Mouse (Mus musculus): ENCODE results near the gene G3bp1. TPM values are rescaled to one million over a fixed set of nuclear protein-coding genes. Genes with fewer than 3 reads are reported as not detected.

The G3bp1 gene
- total and polyA plus RNA-seq, 2 experiments from 2014 or later = 50.4 to 72.0 TPM

DNA sequence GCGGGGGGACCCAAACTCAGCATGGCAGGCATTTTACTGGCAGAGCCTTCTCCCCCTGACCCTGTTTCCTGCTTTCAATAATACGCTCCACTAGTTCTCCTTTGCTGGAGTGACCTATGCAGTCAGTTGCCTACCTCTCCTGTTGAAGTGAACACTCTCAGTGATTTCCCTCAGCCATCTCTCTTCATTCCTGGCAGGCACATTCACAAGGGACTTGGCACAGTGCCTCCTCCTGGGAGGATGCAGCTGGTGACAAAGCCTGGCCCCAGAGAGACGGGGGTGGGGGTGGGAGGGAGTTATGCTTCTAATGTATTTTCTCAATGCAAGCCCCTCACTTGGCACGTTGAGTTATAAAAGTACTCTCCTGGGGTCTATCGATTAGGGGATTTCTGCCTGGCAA is 63.9 kb downstream of the G3bp1 start:
- 25% methylated on average over 5 of the region's 5 CpGs for WGBS
- no peaks in the 10 kb centered on the region for H3K36me3 ChIP-seq (ENCODE audit: insufficient read depth, low read length)
- H3K4me2 ChIP-seq (ENCODE audit: low read depth, low read length) = no peak overlapping the region
- H3K9ac ChIP-seq (replicated peaks; ENCODE audit: low read length) = no peak overlapping the region
- ATAC-seq (0 out of 2 replicates have a peak, but pooled peaks have one; percentile 29), DNase-seq (ENCODE audit: low spot score) (peak; percentile 74)
- H3K4me3 ChIP-seq (ENCODE audit: low read length) = no peak overlapping the region
- no peaks in the 10 kb centered on the region for H3K9me3 ChIP-seq (ENCODE audit: low read length)
- no peaks in the 10 kb centered on the region for H3K27me3 ChIP-seq (ENCODE audit: insufficient read depth, low read length)
- peaks cover 7% of the 10 kb centered on the region; the same call in 1 of the 2 replicates for H3K4me1 ChIP-seq (ENCODE audit: insufficient read depth, low read length)
- peak overlapping the region; percentile 27; the same call in 1 of the 2 replicates for H3K27ac ChIP-seq
- TF ChIP-seq CTCF (IDR thresholded peaks at IDR 0.05; ENCODE audit: low read depth) = no peak

DNA sequence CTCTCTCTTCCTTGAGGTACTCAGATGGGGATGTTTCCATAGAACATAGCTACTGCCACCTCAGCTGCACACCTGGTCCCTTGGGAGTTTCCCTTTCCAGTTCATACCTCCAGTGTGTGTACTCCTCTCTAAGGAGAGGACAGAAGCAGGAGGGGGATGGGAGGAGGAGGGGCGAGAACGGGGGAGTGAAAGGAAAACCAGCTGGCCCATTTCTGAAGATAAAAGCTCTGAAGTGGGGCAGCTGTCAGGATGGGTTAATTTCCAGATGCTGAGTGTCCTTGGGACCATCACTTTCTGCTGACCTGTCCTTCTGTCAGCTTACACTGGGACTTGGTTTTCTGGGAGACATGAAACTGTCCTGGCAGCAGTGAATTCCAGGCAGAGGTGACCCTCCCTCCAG is 65.3 kb downstream of the G3bp1 start:
- H3K27me3 ChIP-seq (ENCODE audit: insufficient read depth, low read length) = no peaks in the 10 kb centered on the region
- H3K4me1 ChIP-seq (ENCODE audit: insufficient read depth, low read length) = peaks cover 7% of the 10 kb centered on the region; the same call in 1 of the 2 replicates
- H3K36me3 ChIP-seq (ENCODE audit: insufficient read depth, low read length) = no peaks in the 10 kb centered on the region
- no peak for ATAC-seq
- H3K27ac ChIP-seq = no peak overlapping the region
- no peak overlapping the region for H3K4me3 ChIP-seq (ENCODE audit: low read length)
- no peak overlapping the region for H3K4me2 ChIP-seq (ENCODE audit: low read depth, low read length)
- 57% methylated on average over 2 of the region's 2 CpGs for WGBS
- no peak overlapping the region for H3K9ac ChIP-seq (replicated peaks; ENCODE audit: low read length)
- no peaks in the 10 kb centered on the region for H3K9me3 ChIP-seq (ENCODE audit: low read length)
- no peak for TF ChIP-seq CTCF (IDR thresholded peaks at IDR 0.05; ENCODE audit: low read depth)
- DNase-seq (ENCODE audit: low spot score) = no peak

GRCm38 (mm10) chr11:55542128-55542527 is 72.6 kb downstream of the G3bp1 start:
- Histone ChIP-seq H3K9me3 (ENCODE audit: low read length) (no peaks in the 10 kb centered on the region), H3K4me2 (ENCODE audit: low read depth, low read length) (no peak overlapping the region), H3K27ac (no peak overlapping the region), H3K27me3 (ENCODE audit: insufficient read depth, low read length) (no peaks in the 10 kb centered on the region), H3K36me3 (ENCODE audit: insufficient read depth, low read length) (no peaks in the 10 kb centered on the region), H3K4me1 (ENCODE audit: insufficient read depth, low read length) (no peaks in the 10 kb centered on the region), H3K9ac (replicated peaks; ENCODE audit: low read length) (no peak overlapping the region), H3K4me3 (ENCODE audit: low read length) (no peak overlapping the region)
- DNase-seq (ENCODE audit: low spot score) (no peak), ATAC-seq (no peak)
- no peak for TF ChIP-seq CTCF (IDR thresholded peaks at IDR 0.05; ENCODE audit: low read depth)
- WGBS = 64% methylated on average over 7 of the region's 7 CpGs

GRCm38 (mm10) chr11:55542671-55543070 is 73.2 kb downstream of the G3bp1 start:
- H3K27me3 ChIP-seq (ENCODE audit: insufficient read depth, low read length) = no peaks in the 10 kb centered on the region
- H3K4me2 ChIP-seq (ENCODE audit: low read depth, low read length) = no peak overlapping the region
- ATAC-seq = no peak
- H3K4me3 ChIP-seq (ENCODE audit: low read length) = no peak overlapping the region
- 73% methylated on average over 4 of the region's 4 CpGs for WGBS
- no peaks in the 10 kb centered on the region for H3K4me1 ChIP-seq (ENCODE audit: insufficient read depth, low read length)
- DNase-seq (ENCODE audit: low spot score) = no peak
- no peak overlapping the region for H3K9ac ChIP-seq (replicated peaks; ENCODE audit: low read length)
- no peaks in the 10 kb centered on the region for H3K9me3 ChIP-seq (ENCODE audit: low read length)
- no peaks in the 10 kb centered on the region for H3K36me3 ChIP-seq (ENCODE audit: insufficient read depth, low read length)
- no peak overlapping the region for H3K27ac ChIP-seq
- no peak for TF ChIP-seq CTCF (IDR thresholded peaks at IDR 0.05; ENCODE audit: low read depth)

GRCm38 (mm10) chr11:55545690-55546089 is 76.2 kb downstream of the G3bp1 start:
- Histone ChIP-seq H3K4me1 (ENCODE audit: insufficient read depth, low read length) (no peaks in the 10 kb centered on the region), H3K36me3 (ENCODE audit: insufficient read depth, low read length) (no peaks in the 10 kb centered on the region), H3K4me2 (ENCODE audit: low read depth, low read length) (no peak overlapping the region), H3K27ac (no peak overlapping the region), H3K9me3 (ENCODE audit: low read length) (no peaks in the 10 kb centered on the region), H3K4me3 (ENCODE audit: low read length) (no peak overlapping the region), H3K9ac (replicated peaks; ENCODE audit: low read length) (no peak overlapping the region), H3K27me3 (ENCODE audit: insufficient read depth, low read length) (no peaks in the 10 kb centered on the region)
- TF ChIP-seq CTCF (IDR thresholded peaks at IDR 0.05; ENCODE audit: low read depth) = peak; percentile 24; the same call in 1 of the 2 replicates
- no peak for ATAC-seq
- DNase-seq (ENCODE audit: low spot score) = no peak
- whole genome bisulfite sequencing = 91% methylated on average over 1 of the region's 1 CpGs

Small RNA genes within 50 kb of the gene (microRNA-seq; reads per million reads assigned to microRNA genes)
- 0 to 0.18 reads per million in 2 experiments for gene Mir7652

Other genes starting within 250 kb of the G3bp1 start
- gene Fat2, start 133.1 kb upstream of the G3bp1 start, total RNA-seq (2014; rRNA removed) = 17.6 and 21.0 TPM in 2 replicates
- 0.78 and 0.88 TPM in 2 replicates for gene Fat2, start 133.1 kb upstream of the G3bp1 start, polyA plus RNA-seq (2015; fragmentation: Nextera tagmentation; extraction: Ambion mirVana)
- 303 and 356 TPM in 2 replicates for gene Sparc, start 46.5 kb upstream of the G3bp1 start, total RNA-seq (2014; rRNA removed)
- 794 and 832 TPM in 2 replicates for gene Sparc, start 46.5 kb upstream of the G3bp1 start, polyA plus RNA-seq (2015; fragmentation: Nextera tagmentation; extraction: Ambion mirVana)
- 148 and 173 TPM in 2 replicates for gene Atox1, start 8.4 kb upstream of the G3bp1 start, total RNA-seq (2014; rRNA removed)
- gene Atox1, start 8.4 kb upstream of the G3bp1 start, polyA plus RNA-seq (2015; fragmentation: Nextera tagmentation; extraction: Ambion mirVana) = 304 and 319 TPM in 2 replicates
- gene Glra1, start 138.5 kb downstream of the G3bp1 start, total RNA-seq (2014; rRNA removed) = 11.7 and 15.7 TPM in 2 replicates
- 2.8 TPM in 2 replicates for gene Glra1, start 138.5 kb downstream of the G3bp1 start, polyA plus RNA-seq (2015; fragmentation: Nextera tagmentation; extraction: Ambion mirVana)

Data from hindbrain, postnatal 0 days (tissue).